Mouse (Mus musculus): ENCODE measurements at regions not wholly inside any gene's neighbourhood (a gene's known extent, or its start where the extent isn't known, plus 50 kb on each side); places are given as distances from the start of the nearest gene placed in this dataset.

DNA sequence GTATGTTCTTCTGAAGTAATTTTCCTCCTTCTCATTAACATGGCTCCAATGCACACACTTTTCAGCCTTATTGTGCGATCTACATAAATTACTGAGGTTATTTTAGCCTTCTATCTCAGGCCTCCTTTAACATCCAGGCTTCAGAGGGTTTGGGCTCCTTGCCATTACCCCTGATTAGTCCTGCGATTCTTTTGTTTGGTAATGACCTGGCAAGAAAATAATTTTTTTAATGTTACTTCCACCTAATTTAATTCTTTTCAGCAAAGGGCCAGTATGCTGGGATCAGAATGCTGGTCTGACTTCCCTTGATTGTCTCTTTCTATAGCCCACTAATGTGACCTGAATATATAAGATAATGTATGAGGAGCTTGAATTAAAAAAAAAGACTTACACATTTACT lies 739.4 kb downstream of the Tbl1xr1 start:
- no peaks in the 10 kb centered on the region for H3K9me3 ChIP-seq (replicated peaks; ENCODE audit: low read length)
- no peaks in the 10 kb centered on the region for H3K36me3 ChIP-seq (ENCODE audit: insufficient read depth, low read length)
- ATAC-seq (replicated peaks; ENCODE audit: low FRiP score, low read depth) (no peak), DNase-seq (ENCODE audit: low spot score) (no peak)
- H3K4me2 ChIP-seq (ENCODE audit: low read length): no peak overlapping the region
- 78% methylated on average over 2 of the region's 2 CpGs for WGBS
- H3K9ac ChIP-seq (ENCODE audit: low read depth, low read length): no peak overlapping the region
- H3K27ac ChIP-seq: no peak overlapping the region
- H3K4me1 ChIP-seq (replicated peaks; ENCODE audit: insufficient read depth, low read length): no peaks in the 10 kb centered on the region
- H3K27me3 ChIP-seq (ENCODE audit: insufficient read depth, low read length): no peaks in the 10 kb centered on the region
- no peak for TF ChIP-seq CTCF (IDR thresholded peaks at IDR 0.05; ENCODE audit: low read depth)
- H3K4me3 ChIP-seq (replicated peaks; ENCODE audit: low read depth, low read length): no peak overlapping the region

GRCm38 (mm10) chr3:22826485-22826884 lies 750.0 kb downstream of the Tbl1xr1 start:
- no peak for TF ChIP-seq CTCF (IDR thresholded peaks at IDR 0.05; ENCODE audit: low read depth)
- H3K4me3 ChIP-seq (replicated peaks; ENCODE audit: low read depth, low read length): no peak overlapping the region
- H3K27me3 ChIP-seq (ENCODE audit: insufficient read depth, low read length): no peaks in the 10 kb centered on the region
- no peaks in the 10 kb centered on the region for H3K9me3 ChIP-seq (replicated peaks; ENCODE audit: low read length)
- no peaks in the 10 kb centered on the region for H3K4me1 ChIP-seq (replicated peaks; ENCODE audit: insufficient read depth, low read length)
- 77% methylated on average over 4 of the region's 4 CpGs for WGBS
- no peak overlapping the region for H3K27ac ChIP-seq
- no peak overlapping the region for H3K9ac ChIP-seq (ENCODE audit: low read depth, low read length)
- no peak overlapping the region for H3K4me2 ChIP-seq (ENCODE audit: low read length)
- no peaks in the 10 kb centered on the region for H3K36me3 ChIP-seq (ENCODE audit: insufficient read depth, low read length)
- ATAC-seq (replicated peaks; ENCODE audit: low FRiP score, low read depth) (no peak), DNase-seq (ENCODE audit: low spot score) (no peak)

DNA sequence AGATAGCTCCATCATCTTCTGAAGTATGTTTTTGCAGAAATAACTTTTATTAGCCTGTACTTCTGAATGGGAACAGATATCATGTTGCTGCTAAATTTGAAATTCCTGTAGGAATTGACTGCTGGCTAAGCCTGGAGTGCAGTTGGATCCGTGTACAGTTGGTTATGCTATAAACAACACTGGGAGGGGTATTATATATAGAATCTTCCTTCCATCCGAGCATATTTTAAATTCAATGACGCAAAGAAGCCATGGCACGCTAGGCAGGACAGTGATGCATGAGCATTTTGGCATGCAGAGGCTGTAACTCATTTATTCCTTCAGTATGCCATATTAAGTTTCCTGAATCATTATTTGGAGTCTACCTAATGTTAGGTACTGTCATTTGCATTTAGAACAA lies 762.5 kb downstream of the Tbl1xr1 start:
- 77% methylated on average over 4 of the region's 4 CpGs for WGBS
- H3K4me2 ChIP-seq (ENCODE audit: low read length): no peak overlapping the region
- no peak overlapping the region for H3K27ac ChIP-seq
- no peaks in the 10 kb centered on the region for H3K36me3 ChIP-seq (ENCODE audit: insufficient read depth, low read length)
- DNase-seq (ENCODE audit: low spot score) (no peak), ATAC-seq (replicated peaks; ENCODE audit: low FRiP score, low read depth) (no peak)
- no peak overlapping the region for H3K9ac ChIP-seq (ENCODE audit: low read depth, low read length)
- no peak for TF ChIP-seq CTCF (IDR thresholded peaks at IDR 0.05; ENCODE audit: low read depth)
- H3K27me3 ChIP-seq (ENCODE audit: insufficient read depth, low read length): no peaks in the 10 kb centered on the region
- no peak overlapping the region for H3K4me3 ChIP-seq (replicated peaks; ENCODE audit: low read depth, low read length)
- H3K9me3 ChIP-seq (replicated peaks; ENCODE audit: low read length): no peaks in the 10 kb centered on the region
- H3K4me1 ChIP-seq (replicated peaks; ENCODE audit: insufficient read depth, low read length): no peaks in the 10 kb centered on the region

GRCm38 (mm10) chr3:22850474-22850873 lies 774.0 kb downstream of the Tbl1xr1 start:
- no peak overlapping the region for H3K4me2 ChIP-seq (ENCODE audit: low read length)
- H3K36me3 ChIP-seq (ENCODE audit: insufficient read depth, low read length): no peaks in the 10 kb centered on the region
- H3K9me3 ChIP-seq (replicated peaks; ENCODE audit: low read length): no peaks in the 10 kb centered on the region
- DNase-seq (ENCODE audit: low spot score): no peak
- H3K27ac ChIP-seq: no peak overlapping the region
- no peaks in the 10 kb centered on the region for H3K27me3 ChIP-seq (ENCODE audit: insufficient read depth, low read length)
- H3K9ac ChIP-seq (ENCODE audit: low read depth, low read length): no peak overlapping the region
- ATAC-seq (replicated peaks; ENCODE audit: low FRiP score, low read depth): no peak
- TF ChIP-seq CTCF (IDR thresholded peaks at IDR 0.05; ENCODE audit: low read depth): no peak
- H3K4me3 ChIP-seq (replicated peaks; ENCODE audit: low read depth, low read length): no peak overlapping the region
- H3K4me1 ChIP-seq (replicated peaks; ENCODE audit: insufficient read depth, low read length): no peaks in the 10 kb centered on the region

DNA sequence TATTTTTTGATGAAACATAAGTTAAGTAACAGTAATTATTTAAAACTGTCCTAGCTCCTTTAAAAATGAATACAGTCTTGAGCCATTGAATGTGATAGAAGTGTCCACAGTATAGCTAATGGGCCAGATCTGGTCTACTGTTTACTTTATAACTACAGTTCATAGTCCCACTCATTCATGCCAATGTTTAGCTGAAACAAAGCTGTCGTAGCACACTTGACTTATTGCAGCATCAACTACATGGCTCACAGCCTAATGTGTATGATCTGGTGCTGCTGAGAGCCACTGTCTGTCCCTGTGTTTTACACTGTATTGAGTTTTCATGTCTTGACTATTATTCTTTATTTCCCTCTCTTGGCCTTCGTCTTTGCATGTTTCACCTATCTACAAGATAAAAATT lies 787.1 kb downstream of the Tbl1xr1 start:
- 68% methylated on average over 2 of the region's 2 CpGs for WGBS
- Histone ChIP-seq H3K27me3 (ENCODE audit: insufficient read depth, low read length) (no peaks in the 10 kb centered on the region), H3K36me3 (ENCODE audit: insufficient read depth, low read length) (no peaks in the 10 kb centered on the region), H3K9me3 (replicated peaks; ENCODE audit: low read length) (no peaks in the 10 kb centered on the region), H3K27ac (no peak overlapping the region), H3K4me1 (replicated peaks; ENCODE audit: insufficient read depth, low read length) (no peaks in the 10 kb centered on the region), H3K4me3 (replicated peaks; ENCODE audit: low read depth, low read length) (no peak overlapping the region), H3K4me2 (ENCODE audit: low read length) (no peak overlapping the region), H3K9ac (ENCODE audit: low read depth, low read length) (no peak overlapping the region)
- DNase-seq (ENCODE audit: low spot score) (no peak), ATAC-seq (replicated peaks; ENCODE audit: low FRiP score, low read depth) (no peak)
- TF ChIP-seq CTCF (IDR thresholded peaks at IDR 0.05; ENCODE audit: low read depth): no peak

DNA sequence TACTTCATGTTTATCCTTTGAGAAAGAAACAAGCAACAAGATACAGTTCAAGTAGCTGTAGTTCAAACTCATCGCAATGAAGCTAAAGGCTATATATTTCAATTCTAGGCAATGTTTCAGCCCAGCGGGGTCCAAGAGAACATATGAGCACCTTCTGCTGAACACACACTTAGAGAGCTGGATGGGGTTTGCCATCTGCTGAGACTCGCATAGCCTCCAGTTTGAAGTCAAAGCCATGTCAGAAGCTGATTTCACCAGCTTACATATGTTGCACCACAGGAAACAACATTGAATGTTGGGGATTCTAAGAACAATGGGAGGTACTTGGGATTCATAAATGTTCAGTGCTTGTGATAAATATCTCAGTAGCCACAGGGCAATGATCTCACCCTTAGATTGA lies 801.4 kb downstream of the Tbl1xr1 start:
- no peaks in the 10 kb centered on the region for H3K9me3 ChIP-seq (replicated peaks; ENCODE audit: low read length)

GRCm38 (mm10) chr3:22892735-22893134 lies 816.3 kb downstream of the Tbl1xr1 start:
- DNase-seq (ENCODE audit: low spot score) (no peak), ATAC-seq (replicated peaks; ENCODE audit: low FRiP score, low read depth) (no peak)
- no peaks in the 10 kb centered on the region for H3K27me3 ChIP-seq (ENCODE audit: insufficient read depth, low read length)
- no peaks in the 10 kb centered on the region for H3K9me3 ChIP-seq (replicated peaks; ENCODE audit: low read length)
- WGBS: 56% methylated on average over 1 of the region's 1 CpGs
- no peak overlapping the region for H3K27ac ChIP-seq
- no peak overlapping the region for H3K4me3 ChIP-seq (replicated peaks; ENCODE audit: low read depth, low read length)
- no peaks in the 10 kb centered on the region for H3K36me3 ChIP-seq (ENCODE audit: insufficient read depth, low read length)
- H3K4me2 ChIP-seq (ENCODE audit: low read length): no peak overlapping the region
- H3K4me1 ChIP-seq (replicated peaks; ENCODE audit: insufficient read depth, low read length): no peaks in the 10 kb centered on the region
- no peak overlapping the region for H3K9ac ChIP-seq (ENCODE audit: low read depth, low read length)
- TF ChIP-seq CTCF (IDR thresholded peaks at IDR 0.05; ENCODE audit: low read depth): no peak

More for the DNA sequence above, 801.4 kb downstream of the Tbl1xr1 start:
- Histone ChIP-seq H3K4me1 (replicated peaks; ENCODE audit: insufficient read depth, low read length) (no peaks in the 10 kb centered on the region), H3K27me3 (ENCODE audit: insufficient read depth, low read length) (no peaks in the 10 kb centered on the region), H3K9ac (ENCODE audit: low read depth, low read length) (no peak overlapping the region), H3K36me3 (ENCODE audit: insufficient read depth, low read length) (no peaks in the 10 kb centered on the region), H3K27ac (no peak overlapping the region), H3K4me3 (replicated peaks; ENCODE audit: low read depth, low read length) (no peak overlapping the region), H3K4me2 (ENCODE audit: low read length) (no peak overlapping the region)
- DNase-seq (ENCODE audit: low spot score): no peak
- TF ChIP-seq CTCF (IDR thresholded peaks at IDR 0.05; ENCODE audit: low read depth): no peak
- ATAC-seq (replicated peaks; ENCODE audit: low FRiP score, low read depth): no peak
- WGBS: 90% methylated on average over 3 of the region's 3 CpGs
